Mouse (Mus musculus): Measurements from ENCODE around the gene Tead2.

DNA sequence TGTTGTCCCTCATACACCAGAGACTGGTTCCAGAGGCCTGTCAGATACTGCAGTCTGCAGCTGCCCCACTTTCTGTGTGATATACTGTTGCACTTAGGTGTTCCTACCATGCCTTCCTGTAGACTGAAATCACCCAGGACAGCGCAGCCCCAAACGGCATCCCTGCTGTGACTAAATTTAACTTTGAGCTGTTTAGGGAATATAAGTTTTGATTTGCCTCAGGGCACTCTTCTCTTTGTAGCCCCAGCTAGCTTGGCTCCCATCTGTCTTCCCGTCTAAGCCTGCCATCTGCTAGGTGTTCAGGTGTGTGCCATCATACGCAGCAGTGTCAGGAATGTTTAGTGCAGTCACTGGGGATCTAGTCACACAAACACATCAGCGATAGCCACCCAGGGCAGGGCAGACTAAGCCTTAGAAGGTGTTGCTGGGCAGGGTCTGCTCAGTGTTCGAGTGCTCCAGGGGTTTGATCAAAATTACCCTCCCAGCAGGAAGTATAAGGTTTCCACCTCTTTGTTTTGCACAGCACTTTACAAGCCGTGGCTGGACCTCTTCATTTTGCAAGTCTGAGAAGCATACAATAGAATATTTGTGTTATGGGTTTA lies 47.6 kb downstream of the Tead2 start:
- TF ChIP-seq POLR2A (IDR thresholded peaks at IDR 0.05; ENCODE audit: borderline replicate concordance, low read depth, low read length): no peak
- TF ChIP-seq CTCF (IDR thresholded peaks at IDR 0.05; ENCODE audit: low read depth, low read length): no peak
